Mouse (Mus musculus): ENCODE data around the gene Tmem217.

DNA sequence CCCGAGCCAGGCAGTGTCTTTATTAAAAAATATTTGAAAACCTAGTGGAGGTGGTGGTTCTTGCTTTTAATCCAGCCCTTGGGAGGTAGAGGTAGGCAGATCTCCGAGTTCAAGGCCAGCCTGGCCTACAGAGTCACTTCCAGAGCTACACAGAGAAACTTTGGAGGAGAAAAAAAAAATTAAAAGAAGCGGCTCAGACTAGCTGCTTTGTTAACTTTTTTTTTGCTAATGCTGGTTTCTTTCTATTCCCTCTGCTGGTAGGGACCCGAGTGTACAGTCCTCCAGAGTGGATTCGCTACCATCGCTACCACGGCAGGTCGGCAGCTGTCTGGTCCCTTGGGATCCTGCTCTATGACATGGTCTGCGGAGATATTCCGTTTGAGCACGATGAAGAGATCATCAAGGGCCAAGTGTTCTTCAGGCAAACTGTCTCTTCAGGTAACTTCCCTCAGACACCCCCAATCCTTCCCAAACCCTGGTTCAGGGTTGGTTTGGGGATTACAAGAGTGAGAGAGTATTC, 58.7 kb downstream of the Tmem217 start:
- no peak for TF ChIP-seq GATA1 (IDR thresholded peaks at IDR 0.05; ENCODE audit: low read length)
- TF ChIP-seq TAL1 (IDR thresholded peaks at IDR 0.05; ENCODE audit: low read length): no peak
